Mouse (Mus musculus) left cerebral cortex, postnatal 25 days (tissue): Measurements from ENCODE around the gene Cited2. TPM values are rescaled to one million over a fixed set of nuclear protein-coding genes. Genes with fewer than 3 reads are reported as not detected.

Experiments used
- DNase-seq, 2 experiments: peaks; one replicate each; pipeline ENCODE4 v3.0.0; 2022; ENCODE audit warnings: low spot score in 2 of 2, mixed read lengths in 1 of 2
- intact Hi-C: fragments of 180-260 bp; cut with DNase I; formaldehyde crosslinking; loops from one replicate; pipeline ENCODE4 v1.15.1; 2025
- total RNA-seq, 2 experiments: library from RNA; stranded (reverse); gene quantifications; 2 replicates each; pipeline ENCODE4 v1.2.3; 2021

Gene Cited2
- total RNA-seq, 2 experiments from 2014 or later: 45.0 to 49.2 TPM

GRCm38 (mm10) chr10:17772364-17772763 is 49.3 kb downstream of the Cited2 start:
- intact Hi-C loops: no loop called here
- no peak for DNase-seq

- intact Hi-C loops: no loop called here
- DNase-seq: no peak
These were observed 51.3 kb downstream of the Cited2 start for GRCm38 (mm10) chr10:17774366-17774765.

- intact Hi-C loops: no loop called here
- no peak for DNase-seq
These were observed 52.1 kb downstream of the Cited2 start for GRCm38 (mm10) chr10:17775079-17775478.

Other genes starting within 250 kb of the Cited2 start
- gene Txlnb, start 73.0 kb downstream of the Cited2 start, total RNA-seq: under 1 TPM; 0.34 to 0.39 TPM
- gene Heca, start 224.8 kb downstream of the Cited2 start, total RNA-seq: 10 to 100 TPM; 25.1 to 26.0 TPM